Mouse (Mus musculus) forebrain, embryonic 16.5 days (tissue): ENCODE measurements around the gene Shd. TPM values are rescaled to one million over a fixed set of nuclear protein-coding genes. Genes with fewer than 3 reads are reported as not detected.
A peak's percentile ranks its signal among the peaks of the same experiment; 100 is the strongest.

Source experiments
- ATAC-seq: fragments of 200-750 bp; cut with Nextera tagmentation; 2 replicates; pipeline ENCODE4 v1.8.0; 2017; ENCODE audit warnings: mild to moderate bottlenecking, moderate library complexity
- H3K27ac ChIP-seq: fragments of 300-500 bp; sonication (generic); 2 replicates; pipeline ENCODE4 v1.5.1; 2014; ENCODE audit warnings: low read length, control low read depth
- H3K27me3 ChIP-seq: fragments of 300-500 bp; sonication (generic); replicated peaks from 2 replicates; pipeline ENCODE4 v1.6.1; 2014; ENCODE audit warnings: low read length; ENCODE audit not compliant: control insufficient read depth, insufficient read depth
- H3K36me3 ChIP-seq: fragments of 300-500 bp; sonication (generic); 2 replicates; pipeline ENCODE4 v1.6.1; 2014; ENCODE audit not compliant: control insufficient read depth, insufficient read depth
- H3K4me1 ChIP-seq: fragments of 300-500 bp; sonication (generic); replicated peaks from 2 replicates; pipeline ENCODE4 v1.6.1; 2014; ENCODE audit warnings: low read length; ENCODE audit not compliant: control insufficient read depth, insufficient read depth
- H3K4me2 ChIP-seq: fragments of 300-500 bp; sonication (generic); 2 replicates; pipeline ENCODE4 v1.6.1; 2014; ENCODE audit warnings: mild to moderate bottlenecking, low read length, control low read depth
- H3K4me3 ChIP-seq: fragments of 300-500 bp; sonication (generic); replicated peaks from 2 replicates; pipeline ENCODE4 v1.5.1; 2014; ENCODE audit warnings: mild to moderate bottlenecking, low read length, control low read depth
- H3K9ac ChIP-seq: fragments of 300-500 bp; sonication (generic); replicated peaks from 2 replicates; pipeline ENCODE4 v1.6.1; 2014; ENCODE audit warnings: low read depth, low read length, control low read depth
- H3K9me3 ChIP-seq: fragments of 300-500 bp; sonication (generic); 2 replicates; pipeline ENCODE4 v1.6.1; 2016; ENCODE audit warnings: low read length; ENCODE audit not compliant: control insufficient read depth
- WGBS: fragments of 180-500 bp; shearing (Covaris S2); extraction: QIAGEN DNeasy Blood & Tissue Kit; methylation state at CpG from one replicate; pipeline ENCODE4 v1.1.7; 2014; 5-methylcytosine and 5-hydroxymethylcytosine counted together
- polyA plus RNA-seq: library from polyadenylated mRNA; unstranded; fragments of >200 nt; fragmentation: Nextera tagmentation; extraction: Ambion mirVana; gene quantifications from 2 replicates; pipeline ENCODE4 v1.2.1, GENCODE M21; 2015

Shd gene
- polyA plus RNA-seq, 1 experiment from 2014 or later: 129 TPM

DNA sequence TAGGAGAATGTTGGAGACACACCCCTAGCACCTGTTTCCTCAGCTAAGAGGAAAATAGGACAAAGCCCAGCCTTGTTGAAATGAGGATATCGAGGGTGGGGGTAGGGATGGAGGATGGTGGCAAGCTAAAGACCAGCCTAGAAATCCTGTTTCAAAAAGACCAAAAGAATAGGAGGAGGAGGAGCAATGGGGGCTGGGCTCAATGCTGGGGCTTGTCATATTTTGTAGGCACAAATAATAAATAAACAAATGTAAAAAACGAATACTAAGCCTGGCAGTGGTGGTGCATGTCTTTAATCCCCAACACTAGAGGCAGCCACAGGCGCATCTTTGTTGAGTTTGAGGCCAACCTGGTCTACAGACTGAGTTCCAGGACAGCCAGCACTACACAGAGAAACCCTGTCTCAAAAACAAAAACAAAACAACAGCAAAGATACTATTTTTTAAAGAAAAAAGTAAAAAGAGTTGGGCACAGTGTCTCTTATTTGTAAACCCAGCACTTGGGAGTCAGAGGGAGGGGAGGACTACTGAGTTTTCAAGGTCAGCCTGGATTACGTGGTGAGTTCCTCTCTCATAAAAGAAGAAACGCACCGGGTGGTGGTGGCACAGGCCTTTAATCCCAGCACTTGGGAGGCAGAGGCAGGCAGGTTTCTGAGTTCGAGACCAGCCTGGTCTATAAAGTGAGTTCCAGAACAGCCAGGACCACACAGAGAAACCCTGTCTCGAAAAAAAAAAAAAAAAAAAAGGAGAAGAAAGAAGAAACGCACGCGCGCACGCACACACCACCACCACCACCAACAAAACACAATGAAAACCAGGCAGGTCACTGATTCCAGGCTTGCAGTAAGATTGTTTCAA, 12.3 kb upstream of the Shd start:
- H3K4me1 ChIP-seq: peaks cover 21% of the 10 kb centered on the region
- no peaks in the 10 kb centered on the region for H3K9me3 ChIP-seq
- no peak for ATAC-seq
- H3K27me3 ChIP-seq: no peaks in the 10 kb centered on the region; the same call in 1 of the 2 replicates
- 79% methylated on average over 13 of the region's 13 CpGs for WGBS
- H3K9ac ChIP-seq: peak overlapping the region; percentile 64
- H3K27ac ChIP-seq: no peak overlapping the region; the same call in 1 of the 2 replicates
- peak overlapping the region; percentile 55 for H3K4me3 ChIP-seq
- H3K36me3 ChIP-seq: no peaks in the 10 kb centered on the region
- peak overlapping the region; percentile 61 for H3K4me2 ChIP-seq

DNA sequence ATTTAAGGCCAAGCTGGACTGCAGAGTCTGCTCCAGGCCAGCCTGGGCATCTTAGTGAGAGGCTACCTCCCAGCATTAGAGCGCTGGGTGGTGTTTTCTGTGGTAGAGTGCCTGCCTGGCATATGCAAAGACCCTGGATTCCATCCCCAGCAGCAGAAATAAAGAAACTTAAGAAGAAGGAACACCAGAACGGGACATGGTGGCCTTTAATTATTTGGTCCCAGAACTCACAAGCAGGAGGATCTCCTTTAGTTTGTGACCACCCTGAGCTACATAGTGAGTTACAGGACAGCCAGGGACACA, 11.7 kb upstream of the Shd start:
- Histone ChIP-seq H3K9ac (peak overlapping the region; percentile 64), H3K27me3 (no peaks in the 10 kb centered on the region; the same call in 1 of the 2 replicates), H3K4me1 (peaks cover 21% of the 10 kb centered on the region), H3K4me3 (peak overlapping the region; percentile 55), H3K36me3 (no peaks in the 10 kb centered on the region), H3K4me2 (peak overlapping the region; percentile 61), H3K27ac (peak overlapping the region; percentile 95), H3K9me3 (no peaks in the 10 kb centered on the region)
- 16% methylated on average over 2 of the region's 2 CpGs for WGBS
- ATAC-seq: no peak

GRCm38 (mm10) chr17:55958918-55959728, 11.1 kb upstream of the Shd start, which contains the start of gene Yju2:
Gene Yju2 (plus strand): TSS chr17:55959099.
- ATAC-seq: peak; percentile 93
- WGBS: under 1% methylated on average over 46 of the region's 46 CpGs
- Histone ChIP-seq H3K36me3 (no peaks in the 10 kb centered on the region), H3K27ac (peak within 1 kb of the TSS; percentile 95), H3K27me3 (no peaks in the 10 kb centered on the region; the same call in 1 of the 2 replicates), H3K9ac (peak within 1 kb of the TSS; percentile 64), H3K4me3 (peak within 1 kb of the TSS; percentile 55), H3K4me1 (peaks cover 21% of the 10 kb centered on the region), H3K4me2 (peak within 1 kb of the TSS; percentile 61), H3K9me3 (no peaks in the 10 kb centered on the region)

DNA sequence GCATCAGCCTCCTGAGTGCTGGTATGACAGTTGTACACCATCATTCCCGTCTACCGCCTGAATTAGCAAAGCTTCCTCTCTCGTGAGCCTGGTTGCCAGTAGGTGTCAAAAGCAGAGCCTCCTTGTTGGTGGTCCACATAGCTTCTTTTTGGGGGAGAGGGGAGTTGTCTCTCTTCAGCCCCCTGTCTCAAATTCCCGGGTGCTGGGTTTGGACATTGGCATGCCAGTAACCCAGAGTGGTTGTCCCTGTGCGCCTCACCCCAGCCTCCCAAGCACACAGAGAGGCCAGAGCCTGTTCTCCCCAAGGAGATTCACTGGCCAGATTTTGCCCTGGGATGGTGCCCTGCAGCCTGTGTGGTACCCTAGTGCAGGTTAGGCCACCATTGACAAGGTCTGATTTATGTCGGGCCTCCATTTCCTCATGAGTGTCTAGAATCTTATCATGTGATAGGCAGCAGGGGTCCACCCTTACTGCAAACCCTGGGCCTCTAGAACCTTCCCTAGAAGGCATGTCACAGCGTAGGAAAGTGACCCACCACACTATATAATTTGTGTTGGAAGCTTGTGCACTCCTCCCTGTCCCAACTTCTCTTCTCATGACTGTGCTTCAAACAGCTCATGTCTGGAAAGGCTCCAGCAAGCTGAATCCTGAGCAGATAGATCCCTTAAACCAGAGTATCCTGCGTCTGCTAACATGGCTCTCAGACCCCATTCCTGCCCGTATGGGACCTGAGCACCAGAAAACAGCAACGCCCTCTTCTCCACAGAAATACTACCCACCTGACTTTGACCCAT, 10.1 kb upstream of the Shd start:
- no peak for ATAC-seq
- Histone ChIP-seq H3K4me1 (peaks cover 21% of the 10 kb centered on the region), H3K9me3 (no peaks in the 10 kb centered on the region), H3K27me3 (no peaks in the 10 kb centered on the region; the same call in 1 of the 2 replicates), H3K4me2 (peak overlapping the region; percentile 61), H3K4me3 (peak overlapping the region; percentile 55), H3K9ac (peak overlapping the region; percentile 50), H3K27ac (peak overlapping the region; percentile 95), H3K36me3 (peaks cover 2% of the 10 kb centered on the region; the same call in 1 of the 2 replicates)
- WGBS: 75% methylated on average over 10 of the region's 10 CpGs

- H3K27ac ChIP-seq: no peak overlapping the region
- no peaks in the 10 kb centered on the region for H3K27me3 ChIP-seq
- no peak overlapping the region for H3K9ac ChIP-seq
- H3K4me2 ChIP-seq: no peak overlapping the region
- peaks cover 2% of the 10 kb centered on the region; the same call in 1 of the 2 replicates for H3K36me3 ChIP-seq
- no peaks in the 10 kb centered on the region for H3K9me3 ChIP-seq
- H3K4me1 ChIP-seq: peaks cover 21% of the 10 kb centered on the region
- no peak for ATAC-seq
- H3K4me3 ChIP-seq: no peak overlapping the region
These were observed 9.5 kb upstream of the Shd start for GRCm38 (mm10) chr17:55960791-55961190.

GRCm38 (mm10) chr17:55961631-55962030, 8.6 kb upstream of the Shd start:
- Histone ChIP-seq H3K4me3 (no peak overlapping the region), H3K9ac (no peak overlapping the region), H3K27me3 (no peaks in the 10 kb centered on the region), H3K9me3 (no peaks in the 10 kb centered on the region), H3K27ac (no peak overlapping the region), H3K4me1 (peaks cover 16% of the 10 kb centered on the region), H3K36me3 (peaks cover 2% of the 10 kb centered on the region), H3K4me2 (no peak overlapping the region)
- WGBS: 91% methylated on average over 7 of the region's 7 CpGs
- ATAC-seq: no peak

- peaks cover 2% of the 10 kb centered on the region for H3K36me3 ChIP-seq
- 77% methylated on average over 14 of the region's 14 CpGs for WGBS
These were observed 7.1 kb upstream of the Shd start for GRCm38 (mm10) chr17:55963171-55963570.

DNA sequence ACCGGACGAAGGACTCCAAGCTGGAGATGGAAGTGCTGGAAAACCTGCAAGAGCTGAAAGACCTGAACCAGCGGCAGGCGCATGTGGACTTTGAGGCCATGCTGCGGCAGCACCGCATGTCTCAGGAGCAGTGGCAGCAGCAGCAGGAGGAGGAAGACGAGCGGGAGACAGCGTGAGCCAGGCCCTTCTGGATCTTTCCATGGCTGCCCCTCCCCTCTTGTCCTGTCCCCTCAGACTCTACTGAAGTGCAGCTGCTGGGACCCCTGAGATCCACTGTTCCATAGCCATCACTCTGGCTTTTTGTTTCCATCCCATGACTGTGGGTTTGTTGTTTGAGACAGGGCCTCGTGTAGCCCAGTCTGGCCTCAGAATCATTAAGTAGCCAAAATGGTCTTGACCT, 5.8 kb upstream of the Shd start:
- WGBS: 89% methylated on average over 10 of the region's 10 CpGs
- peaks cover 9% of the 10 kb centered on the region for H3K4me1 ChIP-seq

More at GRCm38 (mm10) chr17:55963171-55963570, 7.1 kb upstream of the Shd start:
- H3K4me3 ChIP-seq: no peak overlapping the region
- H3K27me3 ChIP-seq: no peaks in the 10 kb centered on the region
- peaks cover 14% of the 10 kb centered on the region for H3K4me1 ChIP-seq
- H3K9me3 ChIP-seq: no peaks in the 10 kb centered on the region
- no peak overlapping the region for H3K9ac ChIP-seq
- no peak for ATAC-seq
- H3K27ac ChIP-seq: no peak overlapping the region
- H3K4me2 ChIP-seq: no peak overlapping the region

More for the DNA sequence above, 5.8 kb upstream of the Shd start:
- Histone ChIP-seq H3K9ac (no peak overlapping the region), H3K36me3 (peaks cover 2% of the 10 kb centered on the region), H3K9me3 (no peaks in the 10 kb centered on the region), H3K27ac (no peak overlapping the region), H3K4me2 (no peak overlapping the region), H3K27me3 (no peaks in the 10 kb centered on the region), H3K4me3 (no peak overlapping the region)
- no peak for ATAC-seq
